Mouse (Mus musculus) layer of hippocampus, adult 11-12 months (tissue): ENCODE measurements around the gene Mpv17l2.
A peak's percentile ranks its signal among the peaks of the same experiment; 100 is the strongest.

Experiments
- DNase-seq: peaks from one replicate; pipeline ENCODE4 v3.0.0; 2022; ENCODE audit warnings: low spot score

The Mpv17l2 gene

GRCm38 (mm10) chr8:70766571-70767440, 6.1 kb upstream of the Mpv17l2 start:
- DNase-seq, result no peak

- DNase-seq, result no peak
Measured at GRCm38 (mm10) chr8:70765838-70766570, 5.3 kb upstream of the Mpv17l2 start.

- DNase-seq, result no peak
Measured at GRCm38 (mm10) chr8:70765329-70765728, 4.6 kb upstream of the Mpv17l2 start.

GRCm38 (mm10) chr8:70764676-70765075, 3.9 kb upstream of the Mpv17l2 start:
- DNase-seq, result no peak

GRCm38 (mm10) chr8:70764026-70764425, 3.3 kb upstream of the Mpv17l2 start:
- no peak for DNase-seq

- no peak for DNase-seq
Measured at GRCm38 (mm10) chr8:70763354-70763753, 2.6 kb upstream of the Mpv17l2 start.

GRCm38 (mm10) chr8:70762118-70762517, 1.4 kb upstream of the Mpv17l2 start:
- no peak for DNase-seq

- peak; percentile 56 for DNase-seq
Measured at GRCm38 (mm10) chr8:70760350-70760749, 396 bp downstream of the Mpv17l2 start.

- DNase-seq, result no peak
Measured at GRCm38 (mm10) chr8:70758616-70759561, 1.9 kb downstream of the Mpv17l2 start.

- no peak for DNase-seq
Measured at GRCm38 (mm10) chr8:70758308-70758615, 2.5 kb downstream of the Mpv17l2 start.

- DNase-seq, result no peak
Measured at GRCm38 (mm10) chr8:70757523-70758307, 3.0 kb downstream of the Mpv17l2 start.

GRCm38 (mm10) chr8:70756476-70757040, 4.2 kb downstream of the Mpv17l2 start:
- DNase-seq, result peak; percentile 11

- peak; percentile 22 for DNase-seq
Measured at GRCm38 (mm10) chr8:70755661-70756475, 4.9 kb downstream of the Mpv17l2 start.

GRCm38 (mm10) chr8:70754871-70755660, 5.7 kb downstream of the Mpv17l2 start:
- peak; percentile 86 for DNase-seq

GRCm38 (mm10) chr8:70754043-70754870, 6.5 kb downstream of the Mpv17l2 start, which contains the start of gene Rab3a:
TSS of gene Rab3a (plus strand) at chr8:70754679.
- peak; percentile 98 for DNase-seq

- peak; percentile 85 for DNase-seq
Measured at GRCm38 (mm10) chr8:70753151-70753550, 7.6 kb downstream of the Mpv17l2 start.

- DNase-seq, result peak; percentile 83
Measured at GRCm38 (mm10) chr8:70752000-70752764, 8.6 kb downstream of the Mpv17l2 start.
